In genomic region chr1:86133337-86133736, GRCm38 (mm10) we compare ENCODE assay signal across 18 mouse cellular contexts. TPM values are rescaled to one million over a fixed set of nuclear protein-coding genes. Genes with fewer than 3 reads are reported as not detected.
DNase-seq lines count a peak whose midpoint lies in the region; ATAC-seq and TF ChIP-seq lines count a peak whose summit lies in the region.
"Had no signal": no experiment of that assay in that cellular context is flagged by ENCODE, and none has a peak within 500 bp of the region (broad histone marks: within the 10 kb centered on the region; RNA-seq: fewer than 3 reads in every experiment).

TSS of gene Gm21972 (plus strand) at chr1:86133637.

- no peak for ATAC-seq in Patski
- ATAC-seq: activated CD4-positive, CD25-positive, alpha-beta regulatory T cell, adult 4 months; CD4-positive, CD25-positive, alpha-beta regulatory T cell, adult 4 months had no signal

- POLR2A ChIA-PET in Patski (lab: Charles Lee) = no interaction called here

- H3K27ac ChIP-seq in embryonic fibroblast, embryonic 13.5 days (ENCODE audit: insufficient read depth, low read length) = no peak within 1 kb of the TSS

- H3K4me3 ChIP-seq in embryonic fibroblast, embryonic 13.5 days (ENCODE audit: insufficient read depth, low read length) = no peak within 1 kb of the TSS

- in situ Hi-C loops in Patski (cut with MboI; ENCODE audit: low pct_unique_long_range_greater_than_20kb) = no loop called here

- DNase-seq in Patski (ENCODE audit: low read depth, low spot score) = no peak
- DNase-seq in spleen, postnatal 36 days (ENCODE audit: low spot score in 2 of 2) = no peak
- DNase-seq in retina, embryonic 14.5 days (ENCODE audit: low spot score) = no peak
- DNase-seq: adrenal gland, adult 2 months; adrenal gland, adult 8-10 months; adrenal gland, postnatal 10 days; adrenal gland, postnatal 14 days; adrenal gland, postnatal 25 days; adrenal gland, postnatal 36 days; B cell, adult 2 months; cerebellum, adult 11 months; cerebellum, adult 11-12 months; cerebellum, adult 18-20 months; cerebellum, adult 2 months had no signal

- no peak for TF ChIP-seq CTCF in Patski (IDR thresholded peaks at IDR 0.05)
- no peak for TF ChIP-seq CTCF in embryonic fibroblast, embryonic 13.5 days (IDR thresholded peaks at IDR 0.05; ENCODE audit: borderline replicate concordance, insufficient read depth, low read length)

- TF ChIP-seq POLR2A in embryonic fibroblast, embryonic 13.5 days (IDR thresholded peaks at IDR 0.05; ENCODE audit: low read depth, low read length) = no peak

- H3K4me1 ChIP-seq in embryonic fibroblast, embryonic 13.5 days (ENCODE audit: control insufficient read depth, insufficient read depth, low read length) = peaks cover 3% of the 10 kb centered on the region; the same call in 1 of the 2 replicates

- CTCF ChIA-PET in Patski (lab: Charles Lee) = interaction anchor here (1.2 to 1.3 kb wide), 2 partner anchors 11 to 19 kb away, joined by 3 to 4 read pairs; no protein-coding TSS in a partner anchor

- no peaks in the 10 kb centered on the region for H3K27me3 ChIP-seq in Patski
- H3K27me3 ChIP-seq: CH12.LX had no signal

RNA-seq across cellular contexts. Expression of gene Gm21972, which starts in this region (rescaled TPM):
- polyA plus RNA-seq in Patski (2021) = 18.1 TPM
- 7.6 and 10.5 TPM in 2 replicates for polyA plus RNA-seq in embryonic fibroblast, embryonic 13.5 days (2011; ENCODE audit: insufficient read length, low read depth, missing spikeins)
- polyA plus RNA-seq: activated CD4-positive, CD25-positive, alpha-beta regulatory T cell, adult 4 months; CD4-positive, CD25-positive, alpha-beta regulatory T cell, adult 4 months had no signal
